Mouse (Mus musculus) intestine, postnatal 0 days (tissue): ENCODE results near the gene Lmbr1. TPM values are rescaled to one million over a fixed set of nuclear protein-coding genes. Genes with fewer than 3 reads are reported as not detected.

Experiments used
- ATAC-seq: fragments of 200-750 bp; cut with Nextera tagmentation; 2 replicates; pipeline ENCODE4 v1.8.0; 2017; ENCODE audit warnings: mild to moderate bottlenecking, moderate TSS enrichment, moderate library complexity
- H3K27ac ChIP-seq: fragments of 300-500 bp; sonication (generic); 2 replicates; pipeline ENCODE4 v1.5.1; 2014; ENCODE audit warnings: mild to moderate bottlenecking, low read depth, low read length, moderate library complexity
- H3K27me3 ChIP-seq: fragments of 300-500 bp; sonication (generic); replicated peaks from 2 replicates; pipeline ENCODE4 v1.6.1; 2014; ENCODE audit warnings: low read length, mixed read lengths; ENCODE audit not compliant: control insufficient read depth, insufficient read depth
- H3K36me3 ChIP-seq: fragments of 300-500 bp; sonication (generic); 2 replicates; pipeline ENCODE4 v1.6.1; 2014; ENCODE audit warnings: mild to moderate bottlenecking, moderate library complexity; ENCODE audit not compliant: control insufficient read depth, insufficient read depth
- H3K4me1 ChIP-seq: fragments of 300-500 bp; sonication (generic); replicated peaks from 2 replicates; pipeline ENCODE4 v1.6.1; 2014; ENCODE audit warnings: antibody characterized with exemption, low read length, mixed read lengths; ENCODE audit not compliant: control insufficient read depth, insufficient read depth
- H3K4me2 ChIP-seq: fragments of 300-500 bp; sonication (generic); replicated peaks from 2 replicates; pipeline ENCODE4 v1.6.1; 2014; ENCODE audit warnings: low read depth, mild to moderate bottlenecking, moderate library complexity
- H3K4me3 ChIP-seq: fragments of 300-500 bp; sonication (generic); 2 replicates; pipeline ENCODE4 v1.5.1; 2014; ENCODE audit warnings: low read depth, low read length
- H3K9ac ChIP-seq: fragments of 300-500 bp; sonication (generic); 2 replicates; pipeline ENCODE4 v1.6.1; 2014; ENCODE audit warnings: mild to moderate bottlenecking, low read depth, low read length
- H3K9me3 ChIP-seq: fragments of 300-500 bp; sonication (generic); 2 replicates; pipeline ENCODE4 v1.6.1; 2016; ENCODE audit warnings: mixed run types; ENCODE audit not compliant: control insufficient read depth
- CTCF ChIP-seq: sonication (generic); IDR thresholded peaks from 2 replicates; pipeline ENCODE4 v1.5.1; 2016; ENCODE audit warnings: low read depth, mild to moderate bottlenecking, control low read depth, antibody characterized with exemption, moderate library complexity
- WGBS: fragments of 180-500 bp; shearing (Covaris S2); extraction: QIAGEN DNeasy Blood & Tissue Kit; methylation state at CpG from one replicate; pipeline ENCODE4 v1.1.7; 2014; 5-methylcytosine and 5-hydroxymethylcytosine counted together
- polyA plus RNA-seq: library from polyadenylated mRNA; unstranded; fragments of >200 nt; fragmentation: Nextera tagmentation; extraction: Ambion mirVana; gene quantifications from 2 replicates; pipeline ENCODE4 v1.2.1, GENCODE M21; 2015

Gene Lmbr1
- polyA plus RNA-seq, 1 experiment from 2014 or later: 9.0 TPM

DNA sequence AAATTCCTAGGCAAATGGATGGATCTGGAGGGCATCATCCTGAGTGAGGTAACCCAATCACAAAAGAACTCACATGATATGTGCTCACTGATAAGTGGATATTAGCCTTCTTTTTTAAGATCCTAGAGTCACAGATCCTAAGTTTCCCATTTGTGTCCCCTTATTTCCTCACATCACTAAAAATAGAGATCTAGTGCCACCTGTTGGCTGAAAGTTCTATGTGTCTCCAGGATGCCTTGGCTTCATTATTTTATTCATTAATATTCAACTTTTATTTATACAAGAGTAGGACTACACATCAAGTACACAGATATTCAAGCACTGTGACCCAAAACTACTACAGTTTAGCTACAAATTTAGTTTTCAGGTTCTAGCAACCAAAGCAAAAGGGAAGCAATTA lies 103.4 kb downstream of the Lmbr1 start:
- no peak overlapping the region for H3K4me3 ChIP-seq
- H3K9me3 ChIP-seq: no peaks in the 10 kb centered on the region
- H3K4me2 ChIP-seq: no peak overlapping the region
- no peaks in the 10 kb centered on the region for H3K27me3 ChIP-seq
- no peaks in the 10 kb centered on the region for H3K4me1 ChIP-seq
- no peak overlapping the region for H3K27ac ChIP-seq
- peak; percentile 64 for TF ChIP-seq CTCF
- no peak overlapping the region for H3K9ac ChIP-seq
- ATAC-seq: no peak
- H3K36me3 ChIP-seq: no peaks in the 10 kb centered on the region

DNA sequence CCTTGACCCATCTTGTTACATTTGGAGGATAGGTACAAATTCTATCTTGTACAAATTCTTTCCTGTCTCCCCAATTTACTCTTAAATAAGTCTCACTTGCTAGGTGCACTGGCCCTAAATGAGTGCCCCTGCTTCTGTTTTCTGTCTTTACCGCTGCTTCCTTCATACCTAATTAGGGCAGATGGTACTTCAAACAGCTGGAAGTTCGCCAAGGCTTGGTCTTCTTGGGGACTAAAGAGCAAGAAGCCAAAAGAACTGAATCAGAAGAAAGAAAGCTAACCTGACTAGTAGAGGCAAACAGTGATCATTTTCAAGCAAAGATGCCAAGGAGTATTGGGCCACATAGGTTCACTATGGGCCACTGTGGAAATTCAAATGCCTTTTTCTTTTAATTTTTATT lies 104.8 kb downstream of the Lmbr1 start:
- ATAC-seq: no peak
- 74% methylated on average over 2 of the region's 2 CpGs for WGBS
- Histone ChIP-seq H3K9me3 (no peaks in the 10 kb centered on the region), H3K27me3 (no peaks in the 10 kb centered on the region), H3K36me3 (no peaks in the 10 kb centered on the region), H3K9ac (no peak overlapping the region), H3K4me2 (no peak overlapping the region), H3K4me3 (no peak overlapping the region), H3K27ac (no peak overlapping the region), H3K4me1 (no peaks in the 10 kb centered on the region)
- no peak for TF ChIP-seq CTCF

DNA sequence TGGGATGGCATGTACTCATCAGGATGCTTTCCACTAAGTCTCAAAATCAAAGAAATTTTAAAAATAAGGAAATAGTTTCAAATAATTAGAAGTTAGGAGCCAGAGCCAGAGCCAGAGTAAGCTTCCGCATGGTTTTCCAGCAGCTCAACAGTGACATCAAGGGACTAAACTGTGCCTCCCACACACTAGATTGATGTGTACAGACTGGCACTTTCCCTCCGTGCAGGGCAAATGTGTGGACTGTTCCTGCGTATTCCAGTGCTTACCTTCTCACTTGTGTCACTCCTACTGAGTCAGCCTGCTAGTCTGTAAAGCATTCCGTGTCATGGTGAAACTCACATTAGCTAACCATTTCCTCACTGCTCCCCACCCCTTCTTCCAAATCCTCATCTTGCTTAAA lies 107.3 kb downstream of the Lmbr1 start:
- no peaks in the 10 kb centered on the region for H3K9me3 ChIP-seq
- H3K4me3 ChIP-seq: no peak overlapping the region
- TF ChIP-seq CTCF: peak; percentile 68
- no peak overlapping the region for H3K27ac ChIP-seq
- H3K36me3 ChIP-seq: no peaks in the 10 kb centered on the region
- H3K4me1 ChIP-seq: no peaks in the 10 kb centered on the region
- H3K4me2 ChIP-seq: no peak overlapping the region
- ATAC-seq: no peak
- no peaks in the 10 kb centered on the region for H3K27me3 ChIP-seq
- H3K9ac ChIP-seq: no peak overlapping the region
- WGBS: 33% methylated on average over 4 of the region's 4 CpGs

DNA sequence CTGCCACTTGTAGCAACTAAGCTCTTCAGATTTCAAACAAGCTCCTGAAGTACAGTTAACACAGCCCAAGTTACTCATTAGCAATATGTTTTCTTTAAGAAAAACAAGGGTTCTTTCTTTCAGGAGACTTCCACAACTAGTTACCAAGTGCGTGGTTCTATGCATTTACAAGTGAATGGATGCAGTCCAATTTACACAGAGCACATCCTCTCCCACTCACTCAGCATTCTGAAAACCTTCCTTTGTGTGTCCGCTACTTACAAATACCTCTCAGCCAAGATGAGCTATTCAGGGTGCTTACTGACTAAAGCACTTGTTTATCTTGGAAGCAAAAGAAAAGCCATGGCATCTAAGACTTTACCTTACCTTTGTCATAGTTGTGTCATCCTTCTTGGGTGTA lies 124.3 kb downstream of the Lmbr1 start:
- Histone ChIP-seq H3K9me3 (no peaks in the 10 kb centered on the region), H3K4me2 (no peak overlapping the region), H3K27me3 (no peaks in the 10 kb centered on the region), H3K27ac (no peak overlapping the region), H3K9ac (no peak overlapping the region), H3K36me3 (no peaks in the 10 kb centered on the region), H3K4me3 (no peak overlapping the region), H3K4me1 (no peaks in the 10 kb centered on the region)
- no peak for TF ChIP-seq CTCF
- WGBS: 74% methylated on average over 2 of the region's 2 CpGs
- no peak for ATAC-seq

DNA sequence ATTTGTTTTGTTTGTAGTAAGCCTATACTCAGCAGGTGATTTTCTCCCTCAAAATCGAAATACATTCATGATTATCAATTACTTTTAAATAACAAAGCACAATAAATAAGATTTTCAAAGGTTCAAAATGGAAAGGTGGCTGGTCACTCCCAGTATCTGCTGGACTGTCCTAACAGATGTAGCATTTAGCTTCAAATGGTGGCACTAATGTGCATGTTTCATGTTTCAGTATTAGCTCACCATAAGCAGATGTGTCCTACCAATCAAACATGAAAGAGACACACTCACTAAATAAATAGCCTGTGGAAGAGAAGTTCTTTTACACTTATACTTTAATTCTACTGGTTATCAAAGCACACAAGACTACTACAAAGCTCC lies 126.7 kb downstream of the Lmbr1 start:
- no peak for ATAC-seq
- 72% methylated on average over 1 of the region's 1 CpGs for WGBS
- Histone ChIP-seq H3K9ac (no peak overlapping the region), H3K4me3 (no peak overlapping the region), H3K27ac (no peak overlapping the region), H3K4me1 (no peaks in the 10 kb centered on the region), H3K4me2 (no peak overlapping the region), H3K36me3 (no peaks in the 10 kb centered on the region), H3K9me3 (no peaks in the 10 kb centered on the region), H3K27me3 (no peaks in the 10 kb centered on the region)
- no peak for TF ChIP-seq CTCF

DNA sequence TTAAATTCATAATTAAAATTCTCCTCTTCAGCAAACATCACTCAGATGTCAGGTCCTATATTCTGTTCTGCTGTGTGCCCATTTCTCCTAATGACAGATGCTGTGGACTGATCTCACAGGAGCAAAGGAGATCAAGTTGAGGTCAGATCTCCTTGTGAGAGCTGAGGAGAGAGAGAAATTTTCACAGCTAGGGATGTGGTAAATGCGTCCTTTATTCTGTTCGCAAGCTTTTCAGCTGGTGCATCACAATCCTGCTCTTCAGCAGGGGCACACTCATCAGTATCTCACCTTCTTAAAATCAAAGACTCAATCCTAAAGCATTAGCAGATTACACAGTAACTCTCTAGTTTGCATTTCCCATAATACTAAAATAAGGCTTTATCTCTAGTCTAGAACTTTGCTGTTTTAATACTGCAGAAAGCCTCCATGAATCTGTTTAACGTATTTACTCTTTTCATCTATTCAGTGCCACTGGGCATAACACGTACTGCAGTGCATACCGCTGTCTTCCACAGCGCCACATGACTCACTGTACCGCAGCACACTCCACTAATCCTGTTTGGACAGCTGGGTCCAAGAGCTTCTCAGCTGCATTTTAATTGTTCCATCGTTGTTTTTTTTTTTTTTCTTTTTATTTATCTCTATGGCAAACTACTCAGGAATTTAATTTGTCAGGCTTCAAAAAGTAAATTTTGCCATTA lies 127.2 kb downstream of the Lmbr1 start:
- no peak overlapping the region for H3K4me3 ChIP-seq
- H3K4me2 ChIP-seq: no peak overlapping the region
- H3K27me3 ChIP-seq: no peaks in the 10 kb centered on the region
- H3K4me1 ChIP-seq: no peaks in the 10 kb centered on the region
- no peak for TF ChIP-seq CTCF
- no peak overlapping the region for H3K9ac ChIP-seq
- H3K9me3 ChIP-seq: no peaks in the 10 kb centered on the region
- H3K27ac ChIP-seq: no peak overlapping the region
- ATAC-seq: no peak
- H3K36me3 ChIP-seq: no peaks in the 10 kb centered on the region
- 69% methylated on average over 8 of the region's 8 CpGs for WGBS

DNA sequence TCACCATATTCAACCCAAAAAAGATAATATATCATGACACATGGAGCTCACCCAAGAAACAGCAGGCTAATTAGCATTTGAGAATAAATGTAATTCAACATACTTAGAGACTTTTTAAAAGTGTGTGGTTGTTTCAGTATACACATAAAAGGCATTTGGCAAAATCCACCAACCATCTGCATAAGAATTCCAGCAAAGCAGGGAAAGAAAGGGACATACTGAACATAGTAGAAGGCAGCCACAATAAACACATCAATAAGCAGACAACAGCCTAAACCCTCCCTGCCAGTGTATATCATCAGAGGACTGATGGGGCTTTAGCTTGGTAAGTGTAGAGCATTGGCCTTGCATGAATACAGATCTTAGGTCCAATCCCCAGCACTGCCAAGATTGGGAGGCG lies 133.4 kb downstream of the Lmbr1 start:
- H3K4me1 ChIP-seq: no peaks in the 10 kb centered on the region
- no peak overlapping the region for H3K4me3 ChIP-seq
- H3K36me3 ChIP-seq: no peaks in the 10 kb centered on the region
- WGBS: 60% methylated on average over 1 of the region's 1 CpGs
- no peak for ATAC-seq
- no peaks in the 10 kb centered on the region for H3K27me3 ChIP-seq
- no peak overlapping the region for H3K27ac ChIP-seq
- H3K9me3 ChIP-seq: no peaks in the 10 kb centered on the region
- H3K9ac ChIP-seq: no peak overlapping the region
- no peak for TF ChIP-seq CTCF
- no peak overlapping the region for H3K4me2 ChIP-seq
